Mouse (Mus musculus): ENCODE data around the gene Gm21679.
"Not testable (repeated sequence)": the region's sequence is repeated elsewhere in the genome, so short reads cannot be mapped to it uniquely, and the experiment has no call there.

Gm21679 gene

GRCm38 (mm10) chrY:29683270-29683669 lies at the start of gene Gm21679:
TSS of gene Gm21679 (minus strand) at chrY:29683370.
- in situ Hi-C loops (cut with MboI, MseI) = not testable (repeated sequence)
